ENCODE assay signal across 11 mouse cellular contexts in the genomic region with DNA sequence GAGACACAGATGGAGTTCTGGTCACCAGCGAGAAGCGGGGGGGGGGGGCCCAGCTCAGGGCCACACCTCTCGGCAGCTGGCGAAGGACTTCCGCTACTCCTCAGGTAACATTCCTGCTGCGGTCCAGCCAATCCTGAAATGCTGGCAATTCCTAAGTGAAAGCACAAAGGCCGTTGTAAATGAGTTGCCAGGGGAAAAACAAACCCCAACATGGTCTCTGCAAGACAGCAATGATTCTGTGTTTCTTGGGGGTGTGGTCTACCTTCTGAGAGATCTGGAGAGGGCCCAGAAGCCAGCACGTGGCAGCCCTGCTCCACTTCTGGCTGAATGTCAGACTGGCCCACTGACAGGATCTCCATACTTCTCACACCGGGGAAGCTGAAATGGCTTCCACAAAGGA. TPM values are rescaled to one million over a fixed set of nuclear protein-coding genes. Genes with fewer than 3 reads are reported as not detected.
DNase-seq lines count a peak whose midpoint lies in the region.
"Had no signal": no experiment of that assay in that cellular context is flagged by ENCODE, and none has a peak within 500 bp of the region (broad histone marks: within the 10 kb centered on the region; RNA-seq: fewer than 3 reads in every experiment).

No protein-coding gene starts in this region.

- H3K4me1 ChIP-seq in forebrain, embryonic 10.5 days: peaks cover 8% of the 10 kb centered on the region
- H3K4me1 ChIP-seq: neural tube, embryonic 15.5 days had no signal

- 53% methylated on average over 9 of the region's 9 CpGs for WGBS in forebrain, embryonic 10.5 days

- no peaks in the 10 kb centered on the region for H3K9me3 ChIP-seq in forebrain, embryonic 10.5 days
- H3K9me3 ChIP-seq: neural tube, embryonic 15.5 days had no signal

- DNase-seq in left cerebral cortex, postnatal 4 days: peak; percentile 29
- DNase-seq in left cerebral cortex, adult 8-10 months (ENCODE audit: low spot score in 2 of 2): no peak
- peak; percentile 69 to 75 for DNase-seq in cerebellum, postnatal 14 days
- peak; percentile 35 for DNase-seq in kidney, postnatal 10 days
- peak; percentile 9 for DNase-seq in lung, postnatal 25 days (ENCODE audit: low spot score)
- DNase-seq in thymus, postnatal 4 days: no peak
- DNase-seq in forebrain, embryonic 10.5 days (ENCODE audit: extremely low spot score, low spot score): no peak
- no peak for DNase-seq in adrenal gland, postnatal 10 days
- DNase-seq: thymus, postnatal 25 days had no signal

- 0 out of 2 replicates have a peak, but pooled peaks cover 4% of the 10 kb centered on the region for H3K27me3 ChIP-seq in forebrain, embryonic 10.5 days (ENCODE audit: poor library complexity, severe bottlenecking)
- H3K27me3 ChIP-seq: CH12.LX; neural tube, embryonic 15.5 days had no signal

- H3K4me3 ChIP-seq in forebrain, embryonic 10.5 days: no peak overlapping the region
- H3K4me3 ChIP-seq: neural tube, embryonic 15.5 days had no signal

- intact Hi-C loops in left cerebral cortex, postnatal 4 days (cut with DNase I): no loop called here

- H3K36me3 ChIP-seq in forebrain, embryonic 10.5 days (replicated peaks): no peaks in the 10 kb centered on the region
- H3K36me3 ChIP-seq: neural tube, embryonic 15.5 days had no signal

- H3K27ac ChIP-seq in forebrain, embryonic 10.5 days: no peak overlapping the region
- H3K27ac ChIP-seq: neural tube, embryonic 15.5 days had no signal

RNA-seq across cellular contexts. Expression of a gene that starts 34.7 kb away (rescaled TPM):
- total RNA-seq in left cerebral cortex, postnatal 4 days (2021): 10 to 100 TPM; 18.9 to 21.5 TPM
- 10 to 100 TPM; 53.2 to 63.0 (median 55.1) TPM for total RNA-seq in left cerebral cortex, adult 8-10 months (2022)
- 0.07 and 0.15 TPM in 2 replicates for polyA plus RNA-seq in forebrain, embryonic 10.5 days (2016; fragmentation: Nextera tagmentation; extraction: Ambion mirVana)
- total RNA-seq in adrenal gland, postnatal 10 days (2021): 1 to 10 TPM; 2.3 to 3.1 TPM

Comparison
In these comparisons a context has a peak if more than half of its experiments do, and no peak if none do; other contexts are left out.
1. DNase-seq: peak in left cerebral cortex, postnatal 4 days (single experiment), cerebellum, postnatal 14 days (2 of 2), kidney, postnatal 10 days (single experiment) and lung, postnatal 25 days (single experiment); none in left cerebral cortex, adult 8-10 months (0 of 2), thymus, postnatal 4 days (single experiment), forebrain, embryonic 10.5 days (single experiment) and adrenal gland, postnatal 10 days (single experiment).
2. RNA of a gene that starts 34.7 kb away (total RNA-seq): 53.2 to 63.0 TPM in left cerebral cortex, adult 8-10 months and 18.9 to 21.5 TPM in left cerebral cortex, postnatal 4 days; 2.3 to 3.1 TPM in adrenal gland, postnatal 10 days; every median in the first group is over 4 times any median in the second.